Mouse (Mus musculus): ENCODE data around the gene Ush1c. TPM values are rescaled to one million over a fixed set of nuclear protein-coding genes. Genes with fewer than 3 reads are reported as not detected.

The Ush1c gene
- polyA plus RNA-seq (2014; fragmentation: Illumina TruSeq; extraction: RNeasy Lipid Tissue Mini Kit (QIAGEN cat#74804)): not detected

DNA sequence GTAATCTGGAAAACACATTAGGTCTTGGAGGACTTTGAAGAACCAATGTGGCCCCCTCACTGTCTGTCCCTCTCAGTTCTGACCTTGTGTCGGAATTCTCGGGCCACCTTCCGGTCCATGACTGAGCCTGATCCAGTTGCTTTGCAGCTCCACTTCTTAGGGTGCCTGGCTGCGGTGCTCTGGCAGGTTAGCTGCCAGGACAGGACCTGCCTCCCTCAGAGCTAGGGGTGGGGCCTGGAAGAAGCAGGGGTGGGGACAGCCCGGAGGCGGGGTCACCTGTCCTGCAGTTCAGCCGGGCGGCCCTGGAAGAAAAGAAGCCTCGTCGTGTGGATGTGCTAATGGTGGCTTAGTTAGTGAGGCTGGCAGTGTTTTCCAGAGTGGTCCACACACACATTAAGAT is at the start of gene Ush1c:
Gene Ush1c (minus strand): TSS at position 158 of the 400 bp plus-strand sequence.

DNA sequence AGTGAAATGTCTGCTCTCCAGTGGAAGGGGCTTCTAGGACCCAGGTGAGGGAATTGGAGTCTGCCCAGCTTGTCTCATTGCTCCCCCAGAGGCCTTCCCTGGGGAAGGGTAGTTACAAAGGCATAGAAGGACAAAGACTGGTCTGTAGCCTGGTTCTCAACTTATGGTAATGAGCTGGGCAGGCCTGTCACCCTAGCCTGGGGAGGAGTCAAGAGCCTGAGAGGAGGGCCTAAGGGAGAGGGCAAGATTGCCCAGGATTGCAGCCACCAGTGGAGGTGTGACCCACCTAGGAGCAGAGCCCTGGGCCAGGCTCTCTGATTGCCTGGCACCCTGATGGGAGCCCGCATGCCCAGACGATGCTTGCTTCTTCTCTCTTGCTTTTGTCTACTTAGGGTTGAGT is 2.4 kb upstream of the Ush1c start, which contains the start of gene Otog:
Gene Otog (plus strand): TSS at position 292 of the 400 bp plus-strand sequence.

DNA sequence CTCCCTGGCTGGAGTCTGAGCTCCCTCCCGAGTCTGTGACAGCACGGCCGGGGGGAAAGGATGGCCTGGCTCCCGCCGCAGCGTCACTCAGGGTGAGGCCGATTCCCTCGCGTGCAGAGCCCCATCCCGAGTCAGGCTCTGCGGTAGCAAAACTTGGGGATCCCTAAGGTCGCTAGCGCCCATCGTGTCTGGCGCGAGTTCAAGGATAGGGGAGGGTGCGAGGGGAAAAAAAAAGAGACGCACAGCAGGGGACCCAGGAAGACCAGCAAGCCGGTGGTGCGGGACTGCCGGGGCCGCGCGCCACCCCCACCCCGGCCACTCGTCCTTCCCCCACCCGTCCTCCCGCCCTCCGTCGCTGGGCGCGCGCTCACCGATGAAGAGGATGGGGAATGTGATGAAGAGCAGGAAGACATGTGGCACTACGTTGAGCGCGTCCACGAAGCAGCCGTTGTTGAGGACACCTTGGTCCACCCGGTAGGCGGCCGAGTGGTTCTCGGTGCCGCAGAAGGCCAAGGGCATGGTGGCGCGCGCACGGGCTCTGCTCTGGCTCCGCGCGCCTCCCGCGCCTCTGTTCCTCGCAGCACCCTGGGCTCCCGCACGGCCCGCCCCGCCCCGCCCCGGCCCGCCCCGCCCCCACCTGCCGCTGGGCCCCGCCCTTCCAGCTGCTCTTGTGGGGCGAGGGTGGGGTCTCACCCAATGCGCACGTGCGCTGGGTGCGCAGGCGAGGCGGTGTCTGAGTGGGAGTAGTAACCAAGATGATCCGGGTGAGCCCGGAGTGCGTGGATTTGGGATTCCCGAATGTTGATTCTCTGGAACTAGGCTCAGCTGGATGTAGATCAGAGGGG is 58.6 kb downstream of the Ush1c start, which contains the start of gene Abcc8:
Gene Abcc8 (minus strand): TSS at position 603 of the 845 bp plus-strand sequence.

Other genes with a start within 250 kb of the Ush1c start
- gene Abcc6, start 208.2 kb downstream of the Ush1c start, polyA plus RNA-seq (2014; fragmentation: Illumina TruSeq; extraction: RNeasy Lipid Tissue Mini Kit (QIAGEN cat#74804)): not detected
- 4.2 TPM for gene Nomo1, start 204.8 kb downstream of the Ush1c start, polyA plus RNA-seq (2014; fragmentation: Illumina TruSeq; extraction: RNeasy Lipid Tissue Mini Kit (QIAGEN cat#74804))
- gene Kcnj11, start 137.7 kb downstream of the Ush1c start, polyA plus RNA-seq (2014; fragmentation: Illumina TruSeq; extraction: RNeasy Lipid Tissue Mini Kit (QIAGEN cat#74804)): not detected
- gene Abcc8, start 58.5 kb downstream of the Ush1c start, polyA plus RNA-seq (2014; fragmentation: Illumina TruSeq; extraction: RNeasy Lipid Tissue Mini Kit (QIAGEN cat#74804)): not detected
- gene Otog, start 2.5 kb upstream of the Ush1c start, polyA plus RNA-seq (2014; fragmentation: Illumina TruSeq; extraction: RNeasy Lipid Tissue Mini Kit (QIAGEN cat#74804)): not detected
- not detected for gene Myod1, start 138.0 kb upstream of the Ush1c start, polyA plus RNA-seq (2014; fragmentation: Illumina TruSeq; extraction: RNeasy Lipid Tissue Mini Kit (QIAGEN cat#74804))
- gene Kcnc1, start 158.0 kb upstream of the Ush1c start, polyA plus RNA-seq (2014; fragmentation: Illumina TruSeq; extraction: RNeasy Lipid Tissue Mini Kit (QIAGEN cat#74804)): not detected